Mouse (Mus musculus): ENCODE measurements around the gene Serpinh1. TPM values are rescaled to one million over a fixed set of nuclear protein-coding genes. Genes with fewer than 3 reads are reported as not detected.

Gene Serpinh1
- polyA plus RNA-seq, 1 experiment: 211 TPM

DNA sequence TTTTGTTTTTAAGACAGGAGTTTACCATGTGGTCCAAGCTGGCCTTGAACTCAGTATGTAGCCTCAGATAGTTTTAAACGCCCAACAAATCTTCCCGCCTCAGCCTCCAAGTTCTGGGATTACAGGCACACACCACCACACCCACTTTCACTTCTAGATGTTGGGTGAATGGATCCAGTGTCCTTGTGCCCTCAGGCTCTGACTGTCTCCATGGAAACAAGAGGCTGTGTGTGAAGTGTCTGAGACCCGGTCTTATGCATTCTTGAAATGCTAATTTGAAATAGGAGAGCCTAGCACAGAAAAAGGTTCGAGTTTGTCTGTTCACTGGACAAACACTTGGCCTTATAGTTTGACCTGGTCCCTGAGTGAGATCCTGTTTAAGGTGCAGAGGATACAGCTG, 24.2 kb downstream of the Serpinh1 start:
- no peak overlapping the region for H3K27ac ChIP-seq (ENCODE audit: insufficient read depth, low read length)

DNA sequence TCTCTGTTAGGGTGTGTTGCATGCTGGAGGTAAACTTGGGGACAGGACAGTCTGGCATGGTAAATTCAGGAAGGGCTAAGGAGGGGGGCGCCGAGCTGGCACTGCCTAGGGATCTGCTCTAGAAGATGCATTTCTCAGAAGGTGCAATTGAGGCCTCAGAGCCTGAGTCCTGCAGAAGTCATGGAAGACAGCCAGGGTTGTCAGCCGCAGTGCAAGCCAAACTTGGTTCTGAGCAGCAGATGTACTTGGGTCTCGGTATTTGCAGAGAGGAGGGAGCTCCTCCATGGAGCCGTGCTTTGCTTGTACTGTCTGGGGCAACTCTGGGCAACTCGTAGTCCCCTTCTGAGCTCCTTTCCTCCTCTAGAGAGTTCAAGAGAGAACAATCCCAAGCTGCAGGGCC, 26.9 kb downstream of the Serpinh1 start:
- Histone ChIP-seq H3K4me1 (ENCODE audit: control insufficient read depth, insufficient read depth, low read length) (peaks cover 9% of the 10 kb centered on the region), H3K27ac (ENCODE audit: insufficient read depth, low read length) (no peak overlapping the region)
- no peak for TF ChIP-seq POLR2A (IDR thresholded peaks at IDR 0.05; ENCODE audit: insufficient read depth, low read length)

More for the DNA sequence above, 24.2 kb downstream of the Serpinh1 start:
- Histone ChIP-seq H3K4me3 (ENCODE audit: low read depth, low read length) (no peak overlapping the region), H3K36me3 (ENCODE audit: control insufficient read depth, insufficient read depth, low read length, poor library complexity, severe bottlenecking) (no peaks in the 10 kb centered on the region), H3K4me1 (ENCODE audit: control insufficient read depth, insufficient read depth, low read length) (peaks cover 9% of the 10 kb centered on the region), H3K9ac (ENCODE audit: low read depth, poor library complexity, severe bottlenecking) (no peak overlapping the region), H3K9me3 (replicated peaks; ENCODE audit: control insufficient read depth, insufficient read depth, low read length, poor library complexity, severe bottlenecking) (no peaks in the 10 kb centered on the region), H3K27me3 (ENCODE audit: control insufficient read depth, insufficient read depth, low read length, poor library complexity, severe bottlenecking) (no peaks in the 10 kb centered on the region)
- TF ChIP-seq POLR2A (IDR thresholded peaks at IDR 0.05; ENCODE audit: insufficient read depth, low read length) (no peak), CTCF (IDR thresholded peaks at IDR 0.05; ENCODE audit: low read depth, low read length) (no peak), EP300 (IDR thresholded peaks at IDR 0.05; ENCODE audit: insufficient read depth, low read depth, low read length) (no peak)

DNA sequence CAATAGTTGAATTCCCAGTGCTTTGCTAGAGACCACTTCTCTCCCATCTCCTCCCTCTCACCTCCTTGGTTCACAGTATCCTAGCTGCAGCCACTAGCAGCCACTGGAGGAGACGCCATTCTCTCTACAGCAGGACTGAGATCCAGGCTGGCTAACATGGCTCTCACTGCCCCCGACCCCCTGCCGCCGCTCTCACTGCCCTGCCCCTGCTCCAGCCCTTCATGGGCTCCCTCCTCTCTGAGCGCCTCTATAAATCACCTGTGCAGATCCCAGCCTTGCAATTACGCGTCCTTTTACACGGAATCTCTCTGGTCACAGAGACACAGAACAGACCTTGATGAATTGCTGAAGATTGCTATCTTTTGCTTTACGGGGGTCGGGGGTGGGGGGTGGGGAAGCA, 28.2 kb downstream of the Serpinh1 start:
- Histone ChIP-seq H3K9ac (ENCODE audit: low read depth, poor library complexity, severe bottlenecking) (no peak overlapping the region), H3K27ac (ENCODE audit: insufficient read depth, low read length) (no peak overlapping the region), H3K4me3 (ENCODE audit: low read depth, low read length) (no peak overlapping the region), H3K4me1 (ENCODE audit: control insufficient read depth, insufficient read depth, low read length) (peaks cover 9% of the 10 kb centered on the region), H3K36me3 (ENCODE audit: control insufficient read depth, insufficient read depth, low read length, poor library complexity, severe bottlenecking) (no peaks in the 10 kb centered on the region), H3K27me3 (ENCODE audit: control insufficient read depth, insufficient read depth, low read length, poor library complexity, severe bottlenecking) (no peaks in the 10 kb centered on the region), H3K9me3 (replicated peaks; ENCODE audit: control insufficient read depth, insufficient read depth, low read length, poor library complexity, severe bottlenecking) (no peaks in the 10 kb centered on the region)
- TF ChIP-seq POLR2A (IDR thresholded peaks at IDR 0.05; ENCODE audit: insufficient read depth, low read length): no peak
- TF ChIP-seq EP300 (IDR thresholded peaks at IDR 0.05; ENCODE audit: insufficient read depth, low read depth, low read length): no peak
- TF ChIP-seq CTCF (IDR thresholded peaks at IDR 0.05; ENCODE audit: low read depth, low read length): no peak

More for the DNA sequence above, 26.9 kb downstream of the Serpinh1 start:
- H3K27me3 ChIP-seq (ENCODE audit: control insufficient read depth, insufficient read depth, low read length, poor library complexity, severe bottlenecking): no peaks in the 10 kb centered on the region
- no peak overlapping the region for H3K9ac ChIP-seq (ENCODE audit: low read depth, poor library complexity, severe bottlenecking)
- H3K4me3 ChIP-seq (ENCODE audit: low read depth, low read length): no peak overlapping the region
- H3K9me3 ChIP-seq (replicated peaks; ENCODE audit: control insufficient read depth, insufficient read depth, low read length, poor library complexity, severe bottlenecking): no peaks in the 10 kb centered on the region
- no peaks in the 10 kb centered on the region for H3K36me3 ChIP-seq (ENCODE audit: control insufficient read depth, insufficient read depth, low read length, poor library complexity, severe bottlenecking)

DNA sequence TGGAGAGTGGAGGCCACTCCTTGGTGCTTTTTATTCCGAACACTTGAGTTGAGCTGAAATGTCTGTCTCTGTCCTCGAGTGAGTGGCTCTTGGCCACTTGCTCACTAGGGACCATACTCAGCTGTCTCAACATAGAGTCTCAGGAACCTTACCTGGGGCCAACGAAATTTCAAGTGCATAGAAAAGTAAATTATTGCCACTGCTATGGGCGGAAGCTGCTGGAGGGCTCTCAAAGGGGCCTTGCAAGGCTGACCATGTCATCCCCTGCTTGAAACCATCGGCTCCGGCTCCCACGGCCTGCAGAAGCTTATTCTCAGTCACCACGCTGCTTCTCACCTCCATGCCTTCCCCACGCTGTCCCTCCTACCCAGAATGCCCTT, 29.7 kb downstream of the Serpinh1 start:
- TF ChIP-seq EP300 (IDR thresholded peaks at IDR 0.05; ENCODE audit: insufficient read depth, low read depth, low read length) (no peak), POLR2A (IDR thresholded peaks at IDR 0.05; ENCODE audit: insufficient read depth, low read length) (no peak), CTCF (IDR thresholded peaks at IDR 0.05; ENCODE audit: low read depth, low read length) (no peak)
- no peaks in the 10 kb centered on the region for H3K9me3 ChIP-seq (replicated peaks; ENCODE audit: control insufficient read depth, insufficient read depth, low read length, poor library complexity, severe bottlenecking)
- no peak overlapping the region for H3K27ac ChIP-seq (ENCODE audit: insufficient read depth, low read length)
- H3K4me3 ChIP-seq (ENCODE audit: low read depth, low read length): no peak overlapping the region
- H3K36me3 ChIP-seq (ENCODE audit: control insufficient read depth, insufficient read depth, low read length, poor library complexity, severe bottlenecking): no peaks in the 10 kb centered on the region
- no peak overlapping the region for H3K9ac ChIP-seq (ENCODE audit: low read depth, poor library complexity, severe bottlenecking)
- H3K4me1 ChIP-seq (ENCODE audit: control insufficient read depth, insufficient read depth, low read length): peaks cover 9% of the 10 kb centered on the region
- H3K27me3 ChIP-seq (ENCODE audit: control insufficient read depth, insufficient read depth, low read length, poor library complexity, severe bottlenecking): no peaks in the 10 kb centered on the region

DNA sequence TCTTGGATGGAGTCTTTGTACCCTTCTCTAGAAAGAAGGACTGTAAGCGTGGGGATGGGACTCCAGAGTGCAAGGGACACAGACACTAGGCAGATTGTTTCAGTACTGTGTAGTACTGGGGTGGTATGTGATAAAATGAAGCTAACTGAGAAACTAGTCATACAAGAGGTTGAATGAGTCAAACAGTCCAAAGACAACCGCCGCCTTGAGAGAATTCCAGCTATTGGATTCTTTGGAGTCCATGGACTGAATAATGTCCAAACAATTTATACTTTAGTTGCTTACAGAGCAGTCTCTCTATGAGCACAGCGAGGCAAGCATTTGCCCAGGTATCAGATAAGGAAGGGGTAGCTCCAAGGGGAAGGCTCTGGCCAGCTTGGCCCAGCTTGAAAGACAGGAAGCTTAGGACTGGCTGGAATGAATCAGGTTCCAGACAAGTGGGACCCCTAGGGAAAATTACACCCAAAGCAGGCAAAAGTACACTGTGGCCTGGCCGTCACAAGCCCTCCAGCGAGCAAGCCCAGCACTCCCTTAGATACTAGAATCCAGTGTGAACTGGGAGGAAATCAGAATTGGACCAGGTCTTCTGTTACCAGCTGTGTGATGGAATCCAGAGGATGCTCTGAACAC, 30.2 kb downstream of the Serpinh1 start:
- H3K4me1 ChIP-seq (ENCODE audit: control insufficient read depth, insufficient read depth, low read length): peaks cover 9% of the 10 kb centered on the region

DNA sequence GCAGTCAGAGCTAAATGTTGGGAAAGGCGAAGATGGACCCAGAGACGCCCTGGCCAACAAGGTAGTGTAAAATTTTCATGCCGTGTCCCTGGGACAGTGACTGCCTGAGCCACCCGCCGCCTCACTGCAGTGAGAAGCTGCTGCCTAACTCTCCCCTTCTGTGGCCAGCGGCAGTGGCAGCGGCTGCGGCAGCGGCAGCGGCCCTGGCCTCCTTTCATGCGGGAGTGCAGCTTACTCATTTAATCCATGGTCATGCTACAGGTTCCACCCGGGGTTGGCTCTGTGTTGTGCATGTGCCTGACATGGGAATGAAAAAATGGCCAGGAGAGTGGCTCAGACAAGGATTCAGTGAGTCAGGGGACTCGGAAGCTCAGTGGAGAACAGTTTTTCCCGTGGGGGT, 32.5 kb downstream of the Serpinh1 start:
- TF ChIP-seq EP300 (IDR thresholded peaks at IDR 0.05; ENCODE audit: insufficient read depth, low read depth, low read length) (no peak), CTCF (IDR thresholded peaks at IDR 0.05; ENCODE audit: low read depth, low read length) (no peak), POLR2A (IDR thresholded peaks at IDR 0.05; ENCODE audit: insufficient read depth, low read length) (no peak)
- Histone ChIP-seq H3K4me1 (ENCODE audit: control insufficient read depth, insufficient read depth, low read length) (peaks cover 1% of the 10 kb centered on the region), H3K27ac (ENCODE audit: insufficient read depth, low read length) (no peak overlapping the region)

More for the DNA sequence above, 30.2 kb downstream of the Serpinh1 start:
- TF ChIP-seq POLR2A (IDR thresholded peaks at IDR 0.05; ENCODE audit: insufficient read depth, low read length): no peak
- TF ChIP-seq EP300 (IDR thresholded peaks at IDR 0.05; ENCODE audit: insufficient read depth, low read depth, low read length): no peak
- Histone ChIP-seq H3K27ac (ENCODE audit: insufficient read depth, low read length) (no peak overlapping the region), H3K9me3 (replicated peaks; ENCODE audit: control insufficient read depth, insufficient read depth, low read length, poor library complexity, severe bottlenecking) (no peaks in the 10 kb centered on the region), H3K27me3 (ENCODE audit: control insufficient read depth, insufficient read depth, low read length, poor library complexity, severe bottlenecking) (no peaks in the 10 kb centered on the region), H3K9ac (ENCODE audit: low read depth, poor library complexity, severe bottlenecking) (no peak overlapping the region), H3K36me3 (ENCODE audit: control insufficient read depth, insufficient read depth, low read length, poor library complexity, severe bottlenecking) (no peaks in the 10 kb centered on the region), H3K4me3 (ENCODE audit: low read depth, low read length) (no peak overlapping the region)

More for the DNA sequence above, 32.5 kb downstream of the Serpinh1 start:
- H3K9me3 ChIP-seq (replicated peaks; ENCODE audit: control insufficient read depth, insufficient read depth, low read length, poor library complexity, severe bottlenecking): no peaks in the 10 kb centered on the region
- H3K27me3 ChIP-seq (ENCODE audit: control insufficient read depth, insufficient read depth, low read length, poor library complexity, severe bottlenecking): no peaks in the 10 kb centered on the region
- no peaks in the 10 kb centered on the region for H3K36me3 ChIP-seq (ENCODE audit: control insufficient read depth, insufficient read depth, low read length, poor library complexity, severe bottlenecking)
- no peak overlapping the region for H3K4me3 ChIP-seq (ENCODE audit: low read depth, low read length)
- no peak overlapping the region for H3K9ac ChIP-seq (ENCODE audit: low read depth, poor library complexity, severe bottlenecking)

All from ES-Bruce4 (cell line).